Mouse (Mus musculus): ENCODE measurements around the gene Gm11032.
"Not testable (repeated sequence)": the region's sequence is repeated elsewhere in the genome, so short reads cannot be mapped to it uniquely, and the experiment has no call there.

Gene Gm11032

GRCm38 (mm10) chr11:4620017-4620485 lies at the start of gene Gm11032:
Gene Gm11032, plus strand, starts transcription at chr11:4620067.
- DNase-seq (ENCODE audit: low read depth, low spot score), result no peak

- DNase-seq (ENCODE audit: low read depth, low spot score), result no peak
Observed at GRCm38 (mm10) chr11:4571491-4571901, 48.4 kb upstream of the Gm11032 start.

GRCm38 (mm10) chr11:4576090-4576732 lies 43.7 kb upstream of the Gm11032 start:
- not testable (repeated sequence) for DNase-seq (ENCODE audit: low read depth, low spot score)

GRCm38 (mm10) chr11:4577079-4577478 lies 42.8 kb upstream of the Gm11032 start:
- DNase-seq (ENCODE audit: low read depth, low spot score), result no peak

GRCm38 (mm10) chr11:4578682-4579081 lies 41.2 kb upstream of the Gm11032 start:
- no peak for DNase-seq (ENCODE audit: low read depth, low spot score)

GRCm38 (mm10) chr11:4591811-4592210 lies 28.1 kb upstream of the Gm11032 start:
- no peak for DNase-seq (ENCODE audit: low read depth, low spot score)

GRCm38 (mm10) chr11:4593491-4593848 lies 26.4 kb upstream of the Gm11032 start:
- DNase-seq (ENCODE audit: low read depth, low spot score), result no peak

- peak; percentile 56 for DNase-seq (ENCODE audit: low read depth, low spot score)
Observed at GRCm38 (mm10) chr11:4593849-4594607, 25.8 kb upstream of the Gm11032 start.

- DNase-seq (ENCODE audit: low read depth, low spot score), result peak; percentile 94
Observed at GRCm38 (mm10) chr11:4594608-4595500, 25.0 kb upstream of the Gm11032 start, which contains the start of gene Mtmr3. Gene Mtmr3, minus strand, starts transcription at chr11:4594863.

GRCm38 (mm10) chr11:4598411-4598810 lies 21.5 kb upstream of the Gm11032 start:
- DNase-seq (ENCODE audit: low read depth, low spot score), result no peak

- no peak for DNase-seq (ENCODE audit: low read depth, low spot score)
Observed at GRCm38 (mm10) chr11:4599916-4600315, 20.0 kb upstream of the Gm11032 start.

GRCm38 (mm10) chr11:4601890-4602289 lies 18.0 kb upstream of the Gm11032 start:
- no peak for DNase-seq (ENCODE audit: low read depth, low spot score)

GRCm38 (mm10) chr11:4602691-4603441 lies 17.0 kb upstream of the Gm11032 start:
- DNase-seq (ENCODE audit: low read depth, low spot score), result peak; percentile 21

GRCm38 (mm10) chr11:4604441-4604840 lies 15.4 kb upstream of the Gm11032 start:
- DNase-seq (ENCODE audit: low read depth, low spot score), result no peak

- peak; percentile 97 for DNase-seq (ENCODE audit: low read depth, low spot score)
Observed at GRCm38 (mm10) chr11:4605414-4605813, 14.5 kb upstream of the Gm11032 start.

- DNase-seq (ENCODE audit: low read depth, low spot score), result no peak
Observed at GRCm38 (mm10) chr11:4606541-4606940, 13.3 kb upstream of the Gm11032 start.

- DNase-seq (ENCODE audit: low read depth, low spot score), result no peak
Observed at GRCm38 (mm10) chr11:4611904-4612303, 8.0 kb upstream of the Gm11032 start.

- no peak for DNase-seq (ENCODE audit: low read depth, low spot score)
Observed at GRCm38 (mm10) chr11:4620501-4621108, 738 bp downstream of the Gm11032 start.

- no peak for DNase-seq (ENCODE audit: low read depth, low spot score)
Observed at GRCm38 (mm10) chr11:4621866-4622265, 2.0 kb downstream of the Gm11032 start.

- DNase-seq (ENCODE audit: low read depth, low spot score), result no peak
Observed at GRCm38 (mm10) chr11:4622442-4622986, 2.6 kb downstream of the Gm11032 start.
